Mouse (Mus musculus): Measurements from ENCODE around the gene Tas2r139. TPM values are rescaled to one million over a fixed set of nuclear protein-coding genes. Genes with fewer than 3 reads are reported as not detected.
"Not testable (repeated sequence)": the region's sequence is repeated elsewhere in the genome, so short reads cannot be mapped to it uniquely, and the experiment has no call there.

Tas2r139 gene
- not detected in 3 replicates for total RNA-seq (2017)

- no peak for ATAC-seq (replicated peaks; ENCODE audit: insufficient number of reproducible peaks, low FRiP score, low TSS enrichment, poor library complexity, severe bottlenecking)
These were observed at the start of gene Tas2r139 for GRCm38 (mm10) chr6:42140636-42141035. TSS of gene Tas2r139 (plus strand) at chr6:42140936.

- ATAC-seq (replicated peaks; ENCODE audit: insufficient number of reproducible peaks, low FRiP score, low TSS enrichment, poor library complexity, severe bottlenecking) = not testable (repeated sequence)
These were observed 10.4 kb downstream of the Tas2r139 start for GRCm38 (mm10) chr6:42151115-42151514.

GRCm38 (mm10) chr6:42182462-42182861 lies 41.7 kb downstream of the Tas2r139 start:
- no peak for ATAC-seq (replicated peaks; ENCODE audit: insufficient number of reproducible peaks, low FRiP score, low TSS enrichment, poor library complexity, severe bottlenecking)

GRCm38 (mm10) chr6:42186230-42186629 lies 45.5 kb downstream of the Tas2r139 start:
- ATAC-seq (replicated peaks; ENCODE audit: insufficient number of reproducible peaks, low FRiP score, low TSS enrichment, poor library complexity, severe bottlenecking) = no peak

Other genes starting within 250 kb of the Tas2r139 start
- gene Sval1, start 189.3 kb upstream of the Tas2r139 start, total RNA-seq (2017) = not detected in 3 replicates
- not detected in 3 replicates for gene Sval3, start 172.8 kb upstream of the Tas2r139 start, total RNA-seq (2017)
- gene Sva, start 102.5 kb upstream of the Tas2r139 start, total RNA-seq (2017) = not detected in 3 replicates
- gene Tas2r144, start 74.4 kb downstream of the Tas2r139 start, total RNA-seq (2017) = not detected in 3 replicates
- 5.0 to 6.2 TPM (median 6.1 TPM) in 3 replicates for gene Gstk1, start 105.0 kb downstream of the Tas2r139 start, total RNA-seq (2017)
- gene Tmem139, start 121.0 kb downstream of the Tas2r139 start, total RNA-seq (2017) = not detected in 3 replicates
- 60.1 to 70.0 TPM (median 67.4 TPM) in 3 replicates for gene Casp2, start 124.0 kb downstream of the Tas2r139 start, total RNA-seq (2017)
- gene Clcn1, start 145.7 kb downstream of the Tas2r139 start, total RNA-seq (2017) = not detected in 3 replicates
- 0.10 to 0.32 TPM in 2 of 3 replicates, not detected in the other for gene Fam131b, start 183.7 kb downstream of the Tas2r139 start, total RNA-seq (2017)
- 102 to 184 TPM (median 117 TPM) in 3 replicates for gene Zyx, start 208.7 kb downstream of the Tas2r139 start, total RNA-seq (2017)
- 0.29 to 0.43 TPM in 2 of 3 replicates, not detected in the other for gene Epha1, start 232.3 kb downstream of the Tas2r139 start, total RNA-seq (2017)

All from monocyte, adult 5-6 weeks (primary cell).